Mouse (Mus musculus) G1E (cell line): ENCODE results near the gene Gm26965. TPM values are rescaled to one million over a fixed set of nuclear protein-coding genes. Genes with fewer than 3 reads are reported as not detected.

Experiments used
- ATAC-seq: 2 replicates; pipeline ENCODE4 v1.8.0; 2016; ENCODE audit warnings: mild to moderate bottlenecking; ENCODE audit not compliant: insufficient number of reproducible peaks, poor library complexity, low FRiP score, severe bottlenecking; ENCODE audit errors: extremely low read depth
- DNase-seq: peaks from one replicate; pipeline ENCODE4 v3.0.0; 2012; ENCODE audit warnings: low spot score
- H3K27me3 ChIP-seq: 2 replicates; pipeline ENCODE4 v1.6.1; 2012; ENCODE audit warnings: mild to moderate bottlenecking, low read length, inconsistent platforms; ENCODE audit not compliant: insufficient read depth
- H3K36me3 ChIP-seq: replicated peaks from 2 replicates; pipeline ENCODE3; 2012; ENCODE audit warnings: mild to moderate bottlenecking, inconsistent platforms
- H3K4me1 ChIP-seq: 2 replicates; pipeline ENCODE4 v1.6.1; 2012; ENCODE audit warnings: low read depth, low read length, inconsistent platforms, mixed read lengths; ENCODE audit not compliant: insufficient read depth
- H3K4me3 ChIP-seq: 2 replicates; pipeline ENCODE4 v1.5.1; 2012; ENCODE audit warnings: low read depth, mild to moderate bottlenecking, inconsistent platforms, low read length, moderate library complexity, mixed read lengths
- H3K9me3 ChIP-seq: replicated peaks from 2 replicates; pipeline ENCODE4 v1.6.1; 2012; ENCODE audit warnings: inconsistent platforms
- CTCF ChIP-seq: IDR thresholded peaks from 2 replicates; pipeline ENCODE4 v1.5.1; 2012; ENCODE audit warnings: low read depth, low read length, inconsistent platforms, mixed read lengths
- GATA1 ChIP-seq: IDR thresholded peaks from 2 replicates; pipeline ENCODE4 v1.6.1; 2012; ENCODE audit warnings: borderline replicate concordance, low read length, inconsistent platforms, mixed read lengths
- GATA2 ChIP-seq: IDR thresholded peaks from 2 replicates; pipeline ENCODE4 v1.6.1; 2012; ENCODE audit warnings: low read depth, low read length, inconsistent platforms, borderline replicate concordance
- POLR2AphosphoS5 ChIP-seq: IDR thresholded peaks from 2 replicates; pipeline ENCODE4 v1.6.1; 2012; ENCODE audit warnings: low read depth, low read length, inconsistent platforms; ENCODE audit not compliant: insufficient replicate concordance
- TAL1 ChIP-seq: conservative IDR thresholded peaks from 2 replicates; pipeline ENCODE4 v1.6.1; 2012; ENCODE audit warnings: low read depth, low read length, inconsistent platforms, mixed read lengths
- polyA plus RNA-seq: library from polyadenylated mRNA; stranded (reverse); fragments of >175 nt; gene quantifications from 2 replicates; pipeline ENCODE4 v1.2.3, GENCODE M21; 2012
- total RNA-seq, 2 experiments: library from RNA; stranded (forward) in 1 of 2; stranded (reverse) in 1 of 2; fragments of 200-1000 nt in 1 of 2; fragments of >200 nt in 1 of 2; fragmentation: Nextera tagmentation in 1 of 2; gene quantifications; 2 replicates each; pipeline ENCODE4 v1.2.3; 2014 to 2017

The Gm26965 gene
- total RNA-seq (2014; fragmentation: Nextera tagmentation), result 3.2 and 4.3 TPM in 2 replicates
- total RNA-seq (2017), result 0.55 TPM in 1 of 2 replicates, not detected in the other
- polyA plus RNA-seq, result not detected in 2 replicates

GRCm38 (mm10) chr13:67525753-67526410 lies at the start of gene Gm26965, which contains the start of gene Zfp87:
Gene Gm26965 (minus strand): TSS chr13:67526151.
Gene Zfp87 (minus strand): TSS chr13:67526177.
- ATAC-seq (peak; percentile 98), DNase-seq (peak; percentile 67)
- Histone ChIP-seq H3K4me1 (peaks cover 32% of the 10 kb centered on the region), H3K9me3 (no peaks in the 10 kb centered on the region), H3K27me3 (no peaks in the 10 kb centered on the region), H3K36me3 (peaks cover 18% of the 10 kb centered on the region), H3K4me3 (peak within 1 kb of the TSS; percentile 99)
- 0 out of 2 replicates have a peak, but pooled peaks have one; percentile 54 for TF ChIP-seq POLR2AphosphoS5
- TF ChIP-seq GATA2, result no peak

- no peaks in the 10 kb centered on the region for H3K9me3 ChIP-seq
- no peak for DNase-seq
- no peaks in the 10 kb centered on the region for H3K27me3 ChIP-seq
- no peak for ATAC-seq
- H3K36me3 ChIP-seq, result no peaks in the 10 kb centered on the region
- no peaks in the 10 kb centered on the region for H3K4me1 ChIP-seq
- TF ChIP-seq POLR2AphosphoS5, result no peak
- TF ChIP-seq GATA2, result no peak
- TF ChIP-seq GATA1, result no peak
- TF ChIP-seq TAL1, result no peak
- TF ChIP-seq CTCF, result no peak
- no peak overlapping the region for H3K4me3 ChIP-seq
These were observed 46.7 kb upstream of the Gm26965 start for GRCm38 (mm10) chr13:67572591-67573189.

- DNase-seq, result no peak
- TF ChIP-seq TAL1 (no peak), GATA1 (no peak), CTCF (no peak), POLR2AphosphoS5 (no peak), GATA2 (no peak)
- Histone ChIP-seq H3K36me3 (peaks cover 11% of the 10 kb centered on the region), H3K27me3 (no peaks in the 10 kb centered on the region), H3K4me3 (peak within 1 kb of the TSS; percentile 92), H3K9me3 (no peaks in the 10 kb centered on the region), H3K4me1 (peaks cover 20% of the 10 kb centered on the region)
- ATAC-seq, result no peak
These were observed 27.8 kb upstream of the Gm26965 start, which contains the start of gene Zfp748 for GRCm38 (mm10) chr13:67553730-67554129. Gene Zfp748 (minus strand): TSS chr13:67553830.

GRCm38 (mm10) chr13:67552505-67553346 lies 26.8 kb upstream of the Gm26965 start:
- Histone ChIP-seq H3K4me3 (peak overlapping the region; percentile 92), H3K4me1 (peaks cover 22% of the 10 kb centered on the region), H3K36me3 (peaks cover 16% of the 10 kb centered on the region), H3K9me3 (no peaks in the 10 kb centered on the region), H3K27me3 (no peaks in the 10 kb centered on the region)
- DNase-seq (peak; percentile 69), ATAC-seq (peak; percentile 94)
- TF ChIP-seq GATA2 (no peak), POLR2AphosphoS5 (no peak), CTCF (no peak), GATA1 (no peak), TAL1 (no peak)

GRCm38 (mm10) chr13:67545941-67546340 lies 20.0 kb upstream of the Gm26965 start:
- Histone ChIP-seq H3K4me3 (no peak overlapping the region), H3K9me3 (peaks cover 12% of the 10 kb centered on the region; the same call in 1 of the 2 replicates), H3K27me3 (no peaks in the 10 kb centered on the region), H3K36me3 (peaks cover 54% of the 10 kb centered on the region), H3K4me1 (peaks cover 9% of the 10 kb centered on the region)
- DNase-seq (no peak), ATAC-seq (no peak)
- TF ChIP-seq POLR2AphosphoS5 (no peak), GATA1 (no peak), GATA2 (no peak), CTCF (no peak), TAL1 (no peak)

- ATAC-seq, result no peak
- Histone ChIP-seq H3K9me3 (no peaks in the 10 kb centered on the region), H3K4me3 (no peak overlapping the region), H3K27me3 (no peaks in the 10 kb centered on the region), H3K4me1 (peaks cover 32% of the 10 kb centered on the region), H3K36me3 (peaks cover 6% of the 10 kb centered on the region)
- no peak for TF ChIP-seq POLR2AphosphoS5
- no peak for TF ChIP-seq GATA1
- TF ChIP-seq GATA2, result no peak
- TF ChIP-seq TAL1, result no peak
- no peak for TF ChIP-seq CTCF
- no peak for DNase-seq
These were observed 1.2 kb upstream of the Gm26965 start for GRCm38 (mm10) chr13:67527049-67527730.
